Mouse (Mus musculus) small intestine, adult 2 months (tissue): ENCODE measurements around the gene Marveld1. TPM values are rescaled to one million over a fixed set of nuclear protein-coding genes. Genes with fewer than 3 reads are reported as not detected.

ENCODE experiments used
- H3K27ac ChIP-seq: fragments of 200-500 bp; 2 replicates; pipeline ENCODE4 v1.5.1; 2012; ENCODE audit warnings: low read depth, low read length, control low read depth, inconsistent platforms; ENCODE audit not compliant: insufficient read depth
- H3K27me3 ChIP-seq: fragments of 200-500 bp; 2 replicates; pipeline ENCODE4 v1.6.1; 2012; ENCODE audit warnings: mild to moderate bottlenecking, moderate library complexity, low read length, inconsistent platforms; ENCODE audit not compliant: control insufficient read depth, insufficient read depth
- H3K36me3 ChIP-seq: fragments of 200-500 bp; 2 replicates; pipeline ENCODE4 v1.6.1; 2012; ENCODE audit warnings: mild to moderate bottlenecking, low read length, control low read depth, inconsistent platforms; ENCODE audit not compliant: control insufficient read depth, insufficient read depth
- H3K4me1 ChIP-seq: fragments of 200-500 bp; 2 replicates; pipeline ENCODE4 v1.6.1; 2012; ENCODE audit warnings: low read length, inconsistent platforms, mixed read lengths; ENCODE audit not compliant: control insufficient read depth, insufficient read depth, insufficient read length
- H3K4me3 ChIP-seq: fragments of 200-500 bp; 2 replicates; pipeline ENCODE4 v1.5.1; 2012; ENCODE audit warnings: low read depth, mild to moderate bottlenecking, control low read depth, inconsistent platforms, low read length, moderate library complexity
- CTCF ChIP-seq: fragments of 200-500 bp; IDR thresholded peaks from 2 replicates; pipeline ENCODE4 v1.5.1; 2012; ENCODE audit warnings: low read depth, mild to moderate bottlenecking, control low read depth, inconsistent platforms, low read length, moderate library complexity, mixed read lengths; ENCODE audit not compliant: insufficient replicate concordance, insufficient read length; ENCODE audit errors: extremely low read depth
- POLR2A ChIP-seq: fragments of 200-500 bp; IDR thresholded peaks from 2 replicates; pipeline ENCODE4 v1.6.1; 2012; ENCODE audit warnings: low read depth, mild to moderate bottlenecking, control low read depth, inconsistent platforms, low read length, moderate library complexity
- WGBS: fragments of 180-500 bp; shearing (Covaris S2); methylation state at CpG from one replicate; pipeline ENCODE4 v1.1.7; 2018; 5-methylcytosine and 5-hydroxymethylcytosine counted together
- polyA plus RNA-seq: library from polyadenylated mRNA; depleted of rRNA; stranded (reverse); fragments of >200 nt; gene quantifications from 2 replicates; pipeline ENCODE4 v1.2.3, GENCODE M21; 2012

The Marveld1 gene
- polyA plus RNA-seq, 1 experiment = 38.0 TPM

- H3K4me3 ChIP-seq = peak overlapping the region; percentile 68; the same call in 1 of the 2 replicates
- 54% methylated on average over 14 of the region's 14 CpGs for WGBS
- no peaks in the 10 kb centered on the region; the same call in 1 of the 2 replicates for H3K4me1 ChIP-seq
- H3K36me3 ChIP-seq = no peaks in the 10 kb centered on the region; the same call in 1 of the 2 replicates
- peak overlapping the region; percentile 69 for H3K27ac ChIP-seq
- no peaks in the 10 kb centered on the region for H3K27me3 ChIP-seq
- TF ChIP-seq CTCF = no peak
- TF ChIP-seq POLR2A = no peak
Observed at GRCm38 (mm10) chr19:42129509-42130293, 17.5 kb upstream of the Marveld1 start.

- 68% methylated on average over 3 of the region's 3 CpGs for WGBS
Observed at GRCm38 (mm10) chr19:42130294-42130606, 16.9 kb upstream of the Marveld1 start.

GRCm38 (mm10) chr19:42131101-42131500, 16.1 kb upstream of the Marveld1 start:
- Histone ChIP-seq H3K4me1 (no peaks in the 10 kb centered on the region), H3K27me3 (no peaks in the 10 kb centered on the region), H3K36me3 (no peaks in the 10 kb centered on the region), H3K27ac (no peak overlapping the region), H3K4me3 (no peak overlapping the region)
- TF ChIP-seq POLR2A (no peak), CTCF (no peak)
- WGBS = 71% methylated on average over 5 of the region's 5 CpGs

More at GRCm38 (mm10) chr19:42130294-42130606, 16.9 kb upstream of the Marveld1 start:
- no peak overlapping the region for H3K4me3 ChIP-seq
- TF ChIP-seq POLR2A (no peak), CTCF (no peak)
- H3K36me3 ChIP-seq = no peaks in the 10 kb centered on the region
- no peaks in the 10 kb centered on the region for H3K27me3 ChIP-seq
- no peaks in the 10 kb centered on the region for H3K4me1 ChIP-seq
- H3K27ac ChIP-seq = peak overlapping the region; percentile 44; the same call in 1 of the 2 replicates

- H3K27me3 ChIP-seq = no peaks in the 10 kb centered on the region
- H3K4me3 ChIP-seq = no peak overlapping the region
- H3K4me1 ChIP-seq = no peaks in the 10 kb centered on the region
- TF ChIP-seq CTCF (no peak), POLR2A (no peak)
- no peaks in the 10 kb centered on the region for H3K36me3 ChIP-seq
- H3K27ac ChIP-seq = no peak overlapping the region
Observed at GRCm38 (mm10) chr19:42135070-42135469, 12.1 kb upstream of the Marveld1 start.

- Histone ChIP-seq H3K36me3 (no peaks in the 10 kb centered on the region), H3K27me3 (no peaks in the 10 kb centered on the region; the same call in 1 of the 2 replicates), H3K4me3 (no peak overlapping the region), H3K27ac (no peak overlapping the region), H3K4me1 (no peaks in the 10 kb centered on the region)
- TF ChIP-seq CTCF (no peak), POLR2A (no peak)
- 56% methylated on average over 5 of the region's 5 CpGs for WGBS
Observed at GRCm38 (mm10) chr19:42136126-42136525, 11.1 kb upstream of the Marveld1 start.

- no peaks in the 10 kb centered on the region; the same call in 1 of the 2 replicates for H3K27me3 ChIP-seq
- no peak overlapping the region for H3K4me3 ChIP-seq
- H3K27ac ChIP-seq = no peak overlapping the region
- TF ChIP-seq CTCF = no peak
- no peak for TF ChIP-seq POLR2A
- no peaks in the 10 kb centered on the region for H3K4me1 ChIP-seq
- 91% methylated on average over 4 of the region's 4 CpGs for WGBS
- no peaks in the 10 kb centered on the region for H3K36me3 ChIP-seq
Observed at GRCm38 (mm10) chr19:42137167-42137672, 10.0 kb upstream of the Marveld1 start.

GRCm38 (mm10) chr19:42138517-42139285, 8.5 kb upstream of the Marveld1 start:
- 82% methylated on average over 15 of the region's 15 CpGs for WGBS
- Histone ChIP-seq H3K27me3 (no peaks in the 10 kb centered on the region; the same call in 1 of the 2 replicates), H3K4me3 (no peak overlapping the region), H3K36me3 (no peaks in the 10 kb centered on the region), H3K4me1 (no peaks in the 10 kb centered on the region), H3K27ac (no peak overlapping the region)
- TF ChIP-seq CTCF = no peak
- no peak for TF ChIP-seq POLR2A
